Mouse (Mus musculus) midbrain, embryonic 16.5 days (tissue): ENCODE data around the gene Zzef1. TPM values are rescaled to one million over a fixed set of nuclear protein-coding genes. Genes with fewer than 3 reads are reported as not detected.
A peak's percentile ranks its signal among the peaks of the same experiment; 100 is the strongest.

ENCODE experiments used
- ATAC-seq: fragments of 200-750 bp; cut with Nextera tagmentation; 2 replicates; pipeline ENCODE4 v1.8.0; 2017; ENCODE audit warnings: moderate TSS enrichment
- H3K27ac ChIP-seq: fragments of 300-500 bp; sonication (generic); 2 replicates; pipeline ENCODE4 v1.5.1; 2014; ENCODE audit warnings: mild to moderate bottlenecking, low read length, mixed read lengths
- H3K27me3 ChIP-seq: fragments of 300-500 bp; sonication (generic); 2 replicates; pipeline ENCODE4 v1.6.1; 2014; ENCODE audit warnings: low read depth, low read length, mixed read lengths; ENCODE audit not compliant: control insufficient read depth, insufficient read depth
- H3K36me3 ChIP-seq: fragments of 300-500 bp; sonication (generic); 2 replicates; pipeline ENCODE4 v1.6.1; 2014; ENCODE audit warnings: mild to moderate bottlenecking, low read length, moderate library complexity, mixed read lengths; ENCODE audit not compliant: control insufficient read depth, insufficient read depth
- H3K4me1 ChIP-seq: fragments of 300-500 bp; sonication (generic); 2 replicates; pipeline ENCODE4 v1.6.1; 2014; ENCODE audit warnings: mild to moderate bottlenecking, low read length, mixed read lengths; ENCODE audit not compliant: control insufficient read depth, insufficient read depth
- H3K4me2 ChIP-seq: fragments of 300-500 bp; sonication (generic); 2 replicates; pipeline ENCODE4 v1.6.1; 2014; ENCODE audit warnings: mild to moderate bottlenecking, low read length, mixed read lengths
- H3K4me3 ChIP-seq: fragments of 300-500 bp; sonication (generic); 2 replicates; pipeline ENCODE4 v1.5.1; 2014; ENCODE audit warnings: low read depth, mild to moderate bottlenecking, low read length, moderate library complexity, mixed read lengths
- H3K9ac ChIP-seq: fragments of 300-500 bp; sonication (generic); 2 replicates; pipeline ENCODE4 v1.6.1; 2014; ENCODE audit warnings: low read depth, low read length, mixed read lengths
- H3K9me3 ChIP-seq: fragments of 300-500 bp; sonication (generic); replicated peaks from 2 replicates; pipeline ENCODE4 v1.6.1; 2014; ENCODE audit warnings: mild to moderate bottlenecking, low read length, mixed read lengths; ENCODE audit not compliant: control insufficient read depth, poor library complexity, severe bottlenecking
- WGBS: fragments of 180-500 bp; shearing (Covaris S2); extraction: QIAGEN DNeasy Blood & Tissue Kit; methylation state at CpG from one replicate; pipeline ENCODE4 v1.1.7; 2014; 5-methylcytosine and 5-hydroxymethylcytosine counted together
- microRNA-seq: library from miRNA; unstranded; fragments of <30 nt; microRNA quantifications from one replicate; pipeline ENCODE4, GENCODE M21; 2017
- polyA plus RNA-seq: library from polyadenylated mRNA; unstranded; fragments of >200 nt; fragmentation: Nextera tagmentation; extraction: Ambion mirVana; gene quantifications from 2 replicates; pipeline ENCODE4 v1.2.1, GENCODE M21; 2015

Gene Zzef1
- polyA plus RNA-seq, 1 experiment from 2014 or later: 13.3 TPM

- 5% methylated on average over 70 of the region's 70 CpGs for WGBS
- H3K9me3 ChIP-seq: no peaks in the 10 kb centered on the region
- H3K27me3 ChIP-seq: peaks cover 37% of the 10 kb centered on the region
- no peak for ATAC-seq
- H3K4me1 ChIP-seq: peaks cover 5% of the 10 kb centered on the region; the same call in 1 of the 2 replicates
- H3K4me2 ChIP-seq: peak within 1 kb of the TSS; percentile 38
- no peaks in the 10 kb centered on the region for H3K36me3 ChIP-seq
- H3K4me3 ChIP-seq: peak within 1 kb of the TSS; percentile 13; the same call in 1 of the 2 replicates
- H3K27ac ChIP-seq: no peak within 1 kb of the TSS
- H3K9ac ChIP-seq: no peak within 1 kb of the TSS
Observed at GRCm38 (mm10) chr11:72961072-72961980, 165.3 kb downstream of the Zzef1 start, which contains the start of gene Atp2a3. Gene Atp2a3, plus strand, starts transcription at chr11:72961169.

- H3K27me3 ChIP-seq: peaks cover 37% of the 10 kb centered on the region
- no peak for ATAC-seq
- WGBS: 81% methylated on average over 2 of the region's 2 CpGs
Observed at GRCm38 (mm10) chr11:72962378-72962777, 166.4 kb downstream of the Zzef1 start.

GRCm38 (mm10) chr11:72963058-72963788 is 167.2 kb downstream of the Zzef1 start:
- ATAC-seq: no peak
- 47% methylated on average over 7 of the region's 7 CpGs for WGBS
- Histone ChIP-seq H3K36me3 (no peaks in the 10 kb centered on the region), H3K27me3 (peaks cover 37% of the 10 kb centered on the region), H3K27ac (no peak overlapping the region), H3K9me3 (no peaks in the 10 kb centered on the region), H3K4me1 (peaks cover 5% of the 10 kb centered on the region; the same call in 1 of the 2 replicates), H3K4me2 (no peak overlapping the region), H3K4me3 (no peak overlapping the region), H3K9ac (no peak overlapping the region)

More at GRCm38 (mm10) chr11:72962378-72962777, 166.4 kb downstream of the Zzef1 start:
- Histone ChIP-seq H3K27ac (no peak overlapping the region), H3K4me3 (no peak overlapping the region), H3K4me1 (peaks cover 5% of the 10 kb centered on the region; the same call in 1 of the 2 replicates), H3K4me2 (no peak overlapping the region), H3K9me3 (no peaks in the 10 kb centered on the region), H3K9ac (no peak overlapping the region), H3K36me3 (no peaks in the 10 kb centered on the region)

- Histone ChIP-seq H3K36me3 (no peaks in the 10 kb centered on the region), H3K4me2 (no peak overlapping the region), H3K27me3 (peaks cover 36% of the 10 kb centered on the region), H3K27ac (no peak overlapping the region), H3K4me3 (no peak overlapping the region), H3K9me3 (no peaks in the 10 kb centered on the region), H3K9ac (no peak overlapping the region), H3K4me1 (peaks cover 5% of the 10 kb centered on the region; the same call in 1 of the 2 replicates)
- no peak for ATAC-seq
- WGBS: 72% methylated on average over 3 of the region's 3 CpGs
Observed at GRCm38 (mm10) chr11:72963789-72964294, 167.8 kb downstream of the Zzef1 start.

GRCm38 (mm10) chr11:72974995-72975503 is 179.0 kb downstream of the Zzef1 start:
- Histone ChIP-seq H3K27ac (no peak overlapping the region), H3K9me3 (no peaks in the 10 kb centered on the region), H3K4me3 (no peak overlapping the region), H3K4me1 (no peaks in the 10 kb centered on the region), H3K27me3 (no peaks in the 10 kb centered on the region), H3K9ac (no peak overlapping the region), H3K4me2 (no peak overlapping the region), H3K36me3 (no peaks in the 10 kb centered on the region)
- WGBS: 83% methylated on average over 13 of the region's 13 CpGs
- ATAC-seq: no peak

Small RNAs within 50 kb of the gene (microRNA-seq; reads per million reads assigned to microRNA genes)
- not detected for gene Gm44467

Other genes starting within 250 kb of the Zzef1 start
- 0.17 TPM in 1 of 2 replicates, not detected in the other for gene Spns3, start 245.7 kb upstream of the Zzef1 start, polyA plus RNA-seq
- gene Ube2g1, start 188.9 kb upstream of the Zzef1 start, polyA plus RNA-seq: 78.6 and 91.2 TPM in 2 replicates
- gene Ankfy1, start 106.2 kb upstream of the Zzef1 start, polyA plus RNA-seq: 29.5 and 32.3 TPM in 2 replicates
- gene Cyb5d2, start 84 bp upstream of the Zzef1 start, polyA plus RNA-seq: 8.0 and 9.2 TPM in 2 replicates
- 1.2 and 1.7 TPM in 2 replicates for gene Atp2a3, start 164.9 kb downstream of the Zzef1 start, polyA plus RNA-seq
- 0.30 and 0.48 TPM in 2 replicates for gene P2rx1, start 202.9 kb downstream of the Zzef1 start, polyA plus RNA-seq
- 31.9 and 33.6 TPM in 2 replicates for gene Camkk1, start 222.8 kb downstream of the Zzef1 start, polyA plus RNA-seq